Mouse (Mus musculus) G1E (cell line): ENCODE data around the gene Gramd1c.

Experiments used
- CTCF ChIP-seq: IDR thresholded peaks from 2 replicates; pipeline ENCODE4 v1.5.1; 2012; ENCODE audit warnings: low read depth, low read length, inconsistent platforms, mixed read lengths
- GATA1 ChIP-seq: IDR thresholded peaks from 2 replicates; pipeline ENCODE4 v1.6.1; 2012; ENCODE audit warnings: borderline replicate concordance, low read length, inconsistent platforms, mixed read lengths

DNA sequence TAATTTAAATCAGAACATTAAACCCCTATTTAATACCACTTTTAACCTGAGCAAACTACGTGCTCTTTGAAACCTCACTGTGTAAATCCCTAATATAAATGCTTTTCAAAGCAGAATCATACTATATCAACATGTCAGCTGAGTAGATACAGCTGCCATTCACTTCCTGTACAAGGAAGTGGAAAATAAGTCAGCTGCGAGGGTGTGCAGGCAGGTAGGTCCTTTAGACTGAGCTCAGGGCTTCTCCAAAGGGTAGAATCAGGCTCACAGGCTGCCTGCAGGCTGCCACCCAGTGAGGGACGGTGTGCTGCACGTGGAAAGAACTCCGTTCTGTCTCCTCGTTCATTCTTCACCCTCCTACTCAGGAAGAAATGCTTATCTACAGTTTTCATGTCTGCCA is 108.2 kb downstream of the Gramd1c start:
- no peak for TF ChIP-seq GATA1
- TF ChIP-seq CTCF: no peak
